Mouse (Mus musculus): ENCODE measurements around the gene Rpl29.

- TF ChIP-seq GATA1 (IDR thresholded peaks at IDR 0.05; ENCODE audit: borderline replicate concordance, low read length) (no peak), FLI1 (IDR thresholded peaks at IDR 0.05; ENCODE audit: low read length) (no peak)
These were observed 42.6 kb downstream of the Rpl29 start for GRCm38 (mm10) chr9:106471892-106472291.

Data from megakaryocyte, embryonic 14.5 days (primary cell).